Mouse (Mus musculus): Measurements from ENCODE around the gene Alox5. TPM values are rescaled to one million over a fixed set of nuclear protein-coding genes. Genes with fewer than 3 reads are reported as not detected.

Alox5 gene
- total and polyA plus RNA-seq, 3 experiments: not detected

DNA sequence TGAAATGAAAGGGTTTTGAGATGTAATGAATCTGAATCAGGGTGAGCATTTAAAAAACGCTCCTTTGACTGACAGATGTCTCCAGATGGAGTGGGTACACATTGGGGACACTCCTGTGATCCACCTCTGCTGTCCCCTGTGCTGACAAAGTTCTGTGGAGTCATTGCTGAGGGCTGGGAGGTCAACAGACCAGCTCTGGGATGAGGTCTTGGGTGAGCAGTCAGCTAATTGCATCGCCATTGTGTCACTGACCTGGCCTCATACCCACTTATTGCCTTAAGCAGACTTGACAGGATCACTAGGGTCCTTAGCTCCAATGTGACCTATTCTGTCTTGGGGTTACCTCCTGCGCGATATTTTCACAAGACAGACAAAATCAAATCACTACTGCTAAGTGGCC, 53.8 kb downstream of the Alox5 start:
- Histone ChIP-seq H3K27ac (ENCODE audit: insufficient read depth, low read depth) (no peak overlapping the region), H3K4me1 (ENCODE audit: control insufficient read depth in 1 of 2, insufficient read depth in 2 of 2) (no peaks in the 10 kb centered on the region; a peak in 1 of 4 replicates), H3K79me2 (replicated peaks; ENCODE audit: control insufficient read depth, extremely low read depth, insufficient read depth, poor library complexity, severe bottlenecking) (no peaks in the 10 kb centered on the region), H3K9ac (ENCODE audit: insufficient read depth, low read depth) (no peak overlapping the region), H3K36me3 (replicated peaks in 1 of 2; ENCODE audit: control insufficient read depth in 1 of 2, insufficient read depth in 1 of 2, low read length in 1 of 2) (peaks cover 6 to 7% of the 10 kb centered on the region in 2 experiments), H3K27me3 (replicated peaks) (no peaks in the 10 kb centered on the region), H3K4me2 (ENCODE audit: insufficient read depth, low read depth, poor library complexity, severe bottlenecking) (no peak overlapping the region), H3K9me3 (replicated peaks; ENCODE audit: low read length) (no peaks in the 10 kb centered on the region), H3K4me3 (replicated peaks in 1 of 3; ENCODE audit: low read depth in 2 of 3, low read length in 2 of 3, poor library complexity in 1 of 3) (no peak overlapping the region)
- TF ChIP-seq KAT2A (IDR thresholded peaks at IDR 0.05; ENCODE audit: insufficient replicate concordance, low read length) (no peak), JUN (IDR thresholded peaks at IDR 0.05; ENCODE audit: insufficient read depth, low read depth, low read length) (no peak), UBTF (IDR thresholded peaks at IDR 0.05; ENCODE audit: low read depth, low read length) (no peak), ETS1 (conservative IDR thresholded peaks at IDR 0.05; ENCODE audit: low read depth, low read length) (no peak), ELF1 (IDR thresholded peaks at IDR 0.05; ENCODE audit: low read depth, low read length) (no peak), ZC3H11A (IDR thresholded peaks at IDR 0.05; ENCODE audit: low read depth, low read length) (no peak), TCF12 (IDR thresholded peaks at IDR 0.05; ENCODE audit: low read depth, low read length) (no peak), USF2 (conservative IDR thresholded peaks at IDR 0.05; ENCODE audit: low read depth, low read length) (no peak), HCFC1 (IDR thresholded peaks at IDR 0.05; ENCODE audit: low read depth, low read length) (no peak), NRF1 (IDR thresholded peaks at IDR 0.05; ENCODE audit: low read depth, low read length) (no peak), EP300 (IDR thresholded peaks at IDR 0.05; ENCODE audit: low read length) (no peak)
- dilution Hi-C loops (cut with MboI; ENCODE audit: extremely low pct_ligation_motif_present, extremely low pct_unique_long_range_greater_than_20kb, low sequenced_read_pairs): no loop called here
- no peak for DNase-seq (ENCODE audit: extremely low read depth)
- in situ Hi-C loops (cut with MboI; ENCODE audit: low pct_ligation_motif_present, low pct_unique_long_range_greater_than_20kb, low sequenced_read_pairs): loop anchor here (25.0 kb wide), 2 partner anchors 195 to 395 kb away; partner anchors contain the start of gene Washc2

DNA sequence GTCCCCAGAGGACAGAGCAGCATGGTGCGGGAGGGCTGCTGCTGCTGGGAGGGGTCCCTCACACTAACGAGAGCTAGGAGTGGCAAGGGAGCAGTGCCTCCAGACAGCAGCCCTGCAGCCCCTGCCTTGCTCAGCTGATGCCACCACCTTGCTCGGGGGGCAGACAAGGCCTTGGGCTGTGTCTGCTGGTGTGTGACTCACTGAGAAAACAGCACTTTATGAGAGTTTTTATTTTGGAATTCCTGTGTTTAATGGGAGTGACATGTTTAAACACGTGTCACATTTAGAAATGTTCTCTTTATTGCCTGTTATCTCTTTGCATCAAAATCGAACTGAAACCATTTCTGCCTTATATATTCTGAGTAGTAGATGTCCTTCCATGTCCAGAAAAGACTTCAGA, 54.3 kb downstream of the Alox5 start:
- TF ChIP-seq NRF1 (IDR thresholded peaks at IDR 0.05; ENCODE audit: low read depth, low read length) (no peak), RAD21 (IDR thresholded peaks at IDR 0.05; ENCODE audit: low read depth, low read length) (no peak), MAFK (IDR thresholded peaks at IDR 0.05; ENCODE audit: insufficient replicate concordance, low read length) (no peak), GABPA (IDR thresholded peaks at IDR 0.05; ENCODE audit: insufficient replicate concordance, low read depth, low read length) (no peak), JUND (conservative IDR thresholded peaks at IDR 0.05; ENCODE audit: low read depth, low read length) (no peak)
- no peaks in the 10 kb centered on the region; a peak in 1 of 4 replicates for H3K4me1 ChIP-seq (ENCODE audit: control insufficient read depth in 1 of 2, insufficient read depth in 2 of 2)
- no peaks in the 10 kb centered on the region for H3K9me3 ChIP-seq (replicated peaks; ENCODE audit: low read length)
- H3K36me3 ChIP-seq (replicated peaks in 1 of 2; ENCODE audit: control insufficient read depth in 1 of 2, insufficient read depth in 1 of 2, low read length in 1 of 2): peaks cover 7 to 8% of the 10 kb centered on the region in 2 experiments
- no peak overlapping the region for H3K4me2 ChIP-seq (ENCODE audit: insufficient read depth, low read depth, poor library complexity, severe bottlenecking)
- no peak overlapping the region for H3K4me3 ChIP-seq (replicated peaks in 1 of 3; ENCODE audit: low read depth in 2 of 3, low read length in 2 of 3, poor library complexity in 1 of 3)
- dilution Hi-C loops (cut with MboI; ENCODE audit: extremely low pct_ligation_motif_present, extremely low pct_unique_long_range_greater_than_20kb, low sequenced_read_pairs) (no loop called here), in situ Hi-C loops (cut with MboI; ENCODE audit: low pct_ligation_motif_present, low pct_unique_long_range_greater_than_20kb, low sequenced_read_pairs) (loop anchor here (25.0 kb wide), 2 partner anchors 194 to 394 kb away; partner anchors contain the start of gene Washc2)
- no peak overlapping the region for H3K9ac ChIP-seq (ENCODE audit: insufficient read depth, low read depth)
- DNase-seq (ENCODE audit: extremely low read depth): no peak
- H3K27ac ChIP-seq (ENCODE audit: insufficient read depth, low read depth): no peak overlapping the region
- no peaks in the 10 kb centered on the region for H3K79me2 ChIP-seq (replicated peaks; ENCODE audit: control insufficient read depth, extremely low read depth, insufficient read depth, poor library complexity, severe bottlenecking)
- no peaks in the 10 kb centered on the region for H3K27me3 ChIP-seq (replicated peaks)

Data from CH12.LX (cell line).